ENCODE assay signal across 9 mouse cellular contexts in the genomic region with DNA sequence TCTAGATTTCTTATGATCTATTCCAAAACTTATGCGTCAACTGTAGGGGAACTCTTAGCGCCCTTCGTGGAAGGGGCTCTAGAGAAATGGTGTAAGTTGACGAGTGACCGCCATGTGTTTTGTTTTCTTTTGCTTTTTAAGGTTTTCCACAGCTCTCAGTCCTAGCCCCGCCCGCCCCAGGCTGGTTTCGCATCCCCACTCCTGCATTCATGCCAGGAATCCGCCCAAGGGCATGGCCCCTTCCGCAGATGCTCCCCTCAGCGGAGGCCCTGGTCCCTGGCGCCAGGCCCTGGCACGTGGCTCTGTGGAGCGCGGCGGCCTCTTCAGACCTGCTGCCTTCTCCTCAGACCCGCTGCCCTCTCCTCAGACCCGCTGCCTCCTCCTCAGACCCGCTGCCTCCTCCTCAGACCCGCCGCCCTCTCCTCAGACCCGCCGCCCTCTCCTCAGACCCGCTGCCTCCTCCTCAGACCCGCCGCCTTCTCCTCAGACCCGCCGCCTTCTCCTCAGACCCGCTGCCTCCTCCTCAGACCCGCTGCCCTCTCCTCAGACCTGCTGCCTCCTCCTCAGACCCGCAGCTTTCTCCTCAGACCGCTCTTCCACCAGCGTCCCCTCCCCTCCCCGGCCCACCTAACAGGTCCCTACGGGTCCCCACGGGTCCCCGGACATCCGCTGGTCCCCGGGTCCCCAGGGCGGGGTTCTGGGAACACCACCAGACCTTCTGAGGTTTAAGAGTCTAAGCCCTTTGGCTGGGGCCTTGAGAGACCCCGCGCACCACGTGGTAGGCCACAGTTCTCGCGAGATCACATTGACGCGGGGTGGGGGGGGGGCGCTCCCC. TPM values are rescaled to one million over a fixed set of nuclear protein-coding genes. Genes with fewer than 3 reads are reported as not detected.
DNase-seq lines count a peak whose midpoint lies in the region; ATAC-seq and TF ChIP-seq lines count a peak whose summit lies in the region.
"Had no signal": no experiment of that assay in that cellular context is flagged by ENCODE, and none has a peak within 500 bp of the region (broad histone marks: within the 10 kb centered on the region; RNA-seq: fewer than 3 reads in every experiment).

No protein-coding gene starts in this region.

- H3K4me2 ChIP-seq in kidney, embryonic 14.5 days (replicated peaks; ENCODE audit: low read depth, low read length), result peak overlapping the region; percentile 63
- peak overlapping the region; percentile 62 for H3K4me2 ChIP-seq in heart, postnatal 0 days (ENCODE audit: low read depth, low read length)
- peak overlapping the region; percentile 36 for H3K4me2 ChIP-seq in liver, postnatal 0 days (ENCODE audit: low read depth, low read length)

- no peak for TF ChIP-seq EP300 in heart, postnatal 0 days (IDR thresholded peaks at IDR 0.05; ENCODE audit: low read depth)
- TF ChIP-seq EP300 in liver, postnatal 0 days (IDR thresholded peaks at IDR 0.05; ENCODE audit: low read depth), result no peak

- no peak for TF ChIP-seq CTCF in kidney, adult 2 months (conservative IDR thresholded peaks at IDR 0.05; ENCODE audit: insufficient read depth, insufficient read length, low read depth, low read length)
- TF ChIP-seq CTCF in cortical plate, adult 2 months (IDR thresholded peaks at IDR 0.05; ENCODE audit: extremely low read depth, insufficient read depth, low read length), result no peak
- TF ChIP-seq CTCF in heart, postnatal 0 days (IDR thresholded peaks at IDR 0.05; ENCODE audit: low read depth), result no peak
- TF ChIP-seq CTCF in liver, postnatal 0 days (IDR thresholded peaks at IDR 0.05; ENCODE audit: low read depth), result no peak

- peak; percentile 39; the same call in 1 of the 2 replicates for ATAC-seq in kidney, embryonic 14.5 days (ENCODE audit: low FRiP score, low TSS enrichment)
- ATAC-seq in heart, postnatal 0 days (ENCODE audit: insufficient read depth, low read depth), result 0 out of 2 replicates have a peak, but pooled peaks have one; percentile 53
- ATAC-seq in liver, postnatal 0 days, result no peak
- ATAC-seq: Patski had no signal

- no peaks in the 10 kb centered on the region for H3K27me3 ChIP-seq in kidney, embryonic 14.5 days (ENCODE audit: control insufficient read depth, insufficient read depth, low read length)
- H3K27me3 ChIP-seq in kidney, adult 2 months (replicated peaks; ENCODE audit: control insufficient read depth, insufficient read depth, low read length), result peaks cover 4% of the 10 kb centered on the region; the same call in 1 of the 2 replicates
- H3K27me3 ChIP-seq in heart, postnatal 0 days (ENCODE audit: control insufficient read depth, insufficient read depth, low read length), result 0 out of 2 replicates have a peak, but pooled peaks cover 4% of the 10 kb centered on the region
- peaks cover 11% of the 10 kb centered on the region for H3K27me3 ChIP-seq in liver, postnatal 0 days (ENCODE audit: insufficient read depth, low read length)

- no peak overlapping the region for H3K27ac ChIP-seq in kidney, embryonic 14.5 days (ENCODE audit: low read depth, low read length)
- no peak overlapping the region for H3K27ac ChIP-seq in kidney, adult 2 months (ENCODE audit: insufficient read depth, low read depth, low read length)
- no peak overlapping the region for H3K27ac ChIP-seq in cortical plate, adult 2 months (ENCODE audit: insufficient read depth, low read length)
- H3K27ac ChIP-seq in heart, postnatal 0 days (ENCODE audit: low read depth), result no peak overlapping the region
- H3K27ac ChIP-seq in liver, postnatal 0 days (ENCODE audit: low read depth), result no peak overlapping the region

- no peaks in the 10 kb centered on the region for H3K36me3 ChIP-seq in kidney, embryonic 14.5 days (ENCODE audit: control insufficient read depth, insufficient read depth, low read length)
- H3K36me3 ChIP-seq in kidney, adult 2 months (ENCODE audit: control insufficient read depth, insufficient read depth, low read length), result no peaks in the 10 kb centered on the region
- no peaks in the 10 kb centered on the region for H3K36me3 ChIP-seq in heart, postnatal 0 days (replicated peaks; ENCODE audit: control insufficient read depth, insufficient read depth, low read length)
- no peaks in the 10 kb centered on the region for H3K36me3 ChIP-seq in liver, postnatal 0 days (replicated peaks; ENCODE audit: insufficient read depth, low read length)

- WGBS in kidney, embryonic 14.5 days, result 17% methylated on average over 48 of the region's 48 CpGs
- 20% methylated on average over 45 of the region's 48 CpGs for WGBS in kidney, adult 2 months
- WGBS in heart, postnatal 0 days, result 14% methylated on average over 48 of the region's 48 CpGs
- 29% methylated on average over 47 of the region's 48 CpGs for WGBS in liver, postnatal 0 days (ENCODE audit: insufficient replicate concordance)

- H3K9ac ChIP-seq in kidney, embryonic 14.5 days (ENCODE audit: low read depth, low read length), result peak overlapping the region; percentile 47
- H3K9ac ChIP-seq in heart, postnatal 0 days (replicated peaks; ENCODE audit: low read depth, low read length), result peak overlapping the region; percentile 22; the same call in 1 of the 2 replicates
- H3K9ac ChIP-seq in liver, postnatal 0 days (replicated peaks), result no peak overlapping the region

- H3K9me3 ChIP-seq in kidney, embryonic 14.5 days (ENCODE audit: control insufficient read depth, low read length), result peaks cover 3% of the 10 kb centered on the region; the same call in 1 of the 2 replicates
- peaks cover 7% of the 10 kb centered on the region; the same call in 1 of the 2 replicates for H3K9me3 ChIP-seq in heart, postnatal 0 days (replicated peaks; ENCODE audit: control insufficient read depth, low read length)
- no peaks in the 10 kb centered on the region; the same call in 1 of the 2 replicates for H3K9me3 ChIP-seq in liver, postnatal 0 days (ENCODE audit: low read length)

- H3K4me1 ChIP-seq in kidney, embryonic 14.5 days (ENCODE audit: control insufficient read depth, insufficient read depth, low read length), result no peaks in the 10 kb centered on the region
- H3K4me1 ChIP-seq in kidney, adult 2 months (ENCODE audit: control insufficient read depth, insufficient read depth, low read length), result no peaks in the 10 kb centered on the region
- no peaks in the 10 kb centered on the region for H3K4me1 ChIP-seq in cortical plate, adult 2 months (ENCODE audit: control insufficient read depth, insufficient read depth, low read length)
- H3K4me1 ChIP-seq in heart, postnatal 0 days (ENCODE audit: control insufficient read depth, insufficient read depth), result no peaks in the 10 kb centered on the region
- H3K4me1 ChIP-seq in liver, postnatal 0 days (ENCODE audit: insufficient read depth), result no peaks in the 10 kb centered on the region

- peak overlapping the region; percentile 34 for H3K4me3 ChIP-seq in kidney, embryonic 14.5 days (ENCODE audit: low read length)
- H3K4me3 ChIP-seq in kidney, adult 2 months (ENCODE audit: insufficient read depth, low read depth, low read length), result no peak overlapping the region
- peak overlapping the region; percentile 26; the same call in 1 of the 2 replicates for H3K4me3 ChIP-seq in cortical plate, adult 2 months (ENCODE audit: insufficient read depth, low read length)
- H3K4me3 ChIP-seq in heart, postnatal 0 days (ENCODE audit: low read depth, low read length), result peak overlapping the region; percentile 35
- H3K4me3 ChIP-seq in liver, postnatal 0 days (ENCODE audit: low read depth, low read length), result no peak overlapping the region

- TF ChIP-seq POLR2A in kidney, adult 2 months (IDR thresholded peaks at IDR 0.05; ENCODE audit: low read depth, low read length), result no peak
- no peak for TF ChIP-seq POLR2A in cortical plate, adult 2 months (IDR thresholded peaks at IDR 0.05; ENCODE audit: extremely low read depth, insufficient read depth, low read length)

- no peak for DNase-seq in kidney, adult 2 months
- DNase-seq in heart, postnatal 0 days (ENCODE audit: low spot score), result no peak
- no peak for DNase-seq in liver, postnatal 0 days
- DNase-seq in spleen, adult 18-20 months, result no peak
- no peak for DNase-seq in thymus, postnatal 25 days
- no peak for DNase-seq in spleen, postnatal 14 days (ENCODE audit: low spot score in 2 of 2)

RNA-seq across cellular contexts. Expression of gene Six6, which starts 22.3 kb away (rescaled TPM):
- not detected in 2 replicates for polyA plus RNA-seq in kidney, embryonic 14.5 days (2014; fragmentation: Nextera tagmentation; extraction: Ambion mirVana)
- polyA plus RNA-seq in kidney, adult 2 months (2012; rRNA removed), result not detected in 2 replicates
- polyA plus RNA-seq in cortical plate, adult 2 months (2012; rRNA removed), result not detected in 2 replicates
- not detected in 2 replicates for total RNA-seq in heart, postnatal 0 days (2014; rRNA removed; ENCODE audit: low replicate concordance)
- polyA plus RNA-seq in heart, postnatal 0 days (2015; fragmentation: Nextera tagmentation; extraction: Ambion mirVana), result not detected in 2 replicates
- not detected in 2 replicates for polyA plus RNA-seq in liver, postnatal 0 days (2015; fragmentation: Nextera tagmentation; extraction: Ambion mirVana)
- polyA plus RNA-seq: Patski had no signal

RNA-seq across cellular contexts. Expression of gene 4930447C04Rik, which starts 23.2 kb away (rescaled TPM):
- polyA plus RNA-seq in kidney, embryonic 14.5 days (2014; fragmentation: Nextera tagmentation; extraction: Ambion mirVana), result 1.5 and 2.3 TPM in 2 replicates
- polyA plus RNA-seq in kidney, adult 2 months (2012; rRNA removed), result not detected in 2 replicates
- polyA plus RNA-seq in cortical plate, adult 2 months (2012; rRNA removed), result 25.3 and 27.4 TPM in 2 replicates
- total RNA-seq in heart, postnatal 0 days (2014; rRNA removed; ENCODE audit: low replicate concordance), result not detected in 2 replicates
- polyA plus RNA-seq in heart, postnatal 0 days (2015; fragmentation: Nextera tagmentation; extraction: Ambion mirVana), result 0.32 and 0.63 TPM in 2 replicates
- 0.07 and 0.14 TPM in 2 replicates for polyA plus RNA-seq in liver, postnatal 0 days (2015; fragmentation: Nextera tagmentation; extraction: Ambion mirVana)
- polyA plus RNA-seq: Patski had no signal

Comparison
In these comparisons a context has a peak if more than half of its experiments do, and no peak if none do; other contexts are left out.
1. H3K4me3 ChIP-seq: peak in kidney, embryonic 14.5 days (single experiment), cortical plate, adult 2 months (single experiment) and heart, postnatal 0 days (single experiment); none in kidney, adult 2 months (single experiment) and liver, postnatal 0 days (single experiment).
2. Peak in every context shown above with its lines, with median percentiles within 50 percentile points of each other: H3K4me2 ChIP-seq.